In the genomic region with DNA sequence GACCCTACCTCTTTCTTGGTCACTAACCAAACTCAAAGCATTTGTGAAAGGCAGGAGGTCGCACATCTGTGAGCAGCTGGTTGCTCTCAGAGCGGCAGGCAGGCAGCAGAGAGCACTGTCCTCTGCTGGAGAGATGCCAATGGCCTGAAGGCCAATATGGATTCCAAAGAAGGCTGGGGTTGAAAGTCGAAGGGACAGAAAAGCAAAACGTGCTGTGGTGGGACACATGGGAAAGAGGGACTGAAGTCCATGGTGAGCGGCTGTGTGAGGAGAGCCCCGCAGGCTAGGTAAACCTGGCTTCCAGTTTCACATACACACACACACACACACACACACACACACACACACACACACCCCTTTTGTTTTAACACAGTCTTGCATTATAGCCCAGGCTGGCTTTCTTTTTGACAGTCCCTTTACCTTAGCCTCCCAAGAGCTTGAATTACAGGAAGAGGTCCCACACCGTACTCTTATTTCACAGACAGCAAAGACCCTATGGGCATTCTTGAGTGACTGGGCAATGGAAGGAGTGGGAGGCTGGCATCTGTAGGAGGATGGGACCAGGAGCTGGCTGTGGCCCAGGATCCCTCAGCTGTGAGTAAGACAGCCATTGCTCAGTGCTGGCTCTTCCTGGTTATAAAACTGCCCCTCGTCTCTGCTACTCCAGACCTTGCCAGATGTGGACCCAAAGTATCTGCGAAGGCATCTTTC, we compare ENCODE assay signal across 10 mouse cellular contexts. TPM values are rescaled to one million over a fixed set of nuclear protein-coding genes. Genes with fewer than 3 reads are reported as not detected.
DNase-seq lines count a peak whose midpoint lies in the region; ATAC-seq and TF ChIP-seq lines count a peak whose summit lies in the region.
"Had no signal": no experiment of that assay in that cellular context is flagged by ENCODE, and none has a peak within 500 bp of the region (broad histone marks: within the 10 kb centered on the region; RNA-seq: fewer than 3 reads in every experiment).

No protein-coding gene starts in this region.

- H3K4me1 ChIP-seq in embryonic facial prominence, embryonic 14.5 days (ENCODE audit: control insufficient read depth, insufficient read depth, low read length) = peaks cover 15% of the 10 kb centered on the region

- H3K27ac ChIP-seq in layer of hippocampus, adult 2 months = peak overlapping the region; percentile 65; the same call in 1 of the 2 replicates
- no peak overlapping the region; the same call in 1 of the 2 replicates for H3K27ac ChIP-seq in embryonic facial prominence, embryonic 14.5 days (replicated peaks; ENCODE audit: low read depth, low read length)

- no peaks in the 10 kb centered on the region for H3K9me3 ChIP-seq in embryonic facial prominence, embryonic 14.5 days (ENCODE audit: control insufficient read depth, low read length)

- 51% methylated on average over 8 of the region's 9 CpGs for WGBS in embryonic facial prominence, embryonic 14.5 days

- no peak overlapping the region for H3K4me3 ChIP-seq in layer of hippocampus, adult 2 months
- no peak overlapping the region for H3K4me3 ChIP-seq in embryonic facial prominence, embryonic 14.5 days (ENCODE audit: low read depth, low read length)

- H3K9ac ChIP-seq in embryonic facial prominence, embryonic 14.5 days (ENCODE audit: low read depth, low read length) = no peak overlapping the region

- ATAC-seq in embryonic facial prominence, embryonic 14.5 days (ENCODE audit: low read depth) = no peak
- ATAC-seq in megakaryocyte-erythroid progenitor cell, adult 5-6 weeks (replicated peaks; ENCODE audit: low FRiP score, low TSS enrichment, poor library complexity, severe bottlenecking) = no peak
- ATAC-seq in megakaryocyte progenitor cell, adult 5-6 weeks (replicated peaks; ENCODE audit: poor library complexity) = no peak

- no peak for TF ChIP-seq CTCF in layer of hippocampus, adult 2 months (conservative IDR thresholded peaks at IDR 0.05)

- no peaks in the 10 kb centered on the region for H3K27me3 ChIP-seq in embryonic facial prominence, embryonic 14.5 days (replicated peaks; ENCODE audit: control insufficient read depth, insufficient read depth, low read length)

- peak; percentile 60 for DNase-seq in adrenal gland, postnatal 10 days
- DNase-seq in adrenal gland, postnatal 4 days (ENCODE audit: low spot score in 2 of 2) = no peak
- DNase-seq in layer of hippocampus, adult 2 months (ENCODE audit: low spot score in 2 of 2) = no peak
- DNase-seq in layer of hippocampus, postnatal 36 days = no peak
- peak; percentile 39 for DNase-seq in embryonic facial prominence, embryonic 14.5 days (ENCODE audit: low spot score)
- DNase-seq in kidney, postnatal 4 days = peak; percentile 62 to 77
- DNase-seq: layer of hippocampus, adult 9-11 months; right cerebral cortex, postnatal 4 days had no signal

- no peaks in the 10 kb centered on the region for H3K36me3 ChIP-seq in embryonic facial prominence, embryonic 14.5 days (ENCODE audit: control insufficient read depth, insufficient read depth, low read length)

- no peak overlapping the region for H3K4me2 ChIP-seq in embryonic facial prominence, embryonic 14.5 days (ENCODE audit: low read depth, low read length)

RNA-seq across cellular contexts. Expression of a gene that starts 45.9 kb away (rescaled TPM):
- 1 to 10 TPM; 6.6 to 9.0 TPM for total RNA-seq in adrenal gland, postnatal 10 days (2021)
- total RNA-seq in adrenal gland, postnatal 4 days (2021) = 10 to 100 TPM; 11.7 to 12.1 TPM
- total RNA-seq in layer of hippocampus, adult 2 months (2021) = 10 to 100 TPM; 74.3 to 76.8 TPM
- 10 to 100 TPM; 74.6 to 75.2 TPM for total RNA-seq in layer of hippocampus, postnatal 36 days (2021)
- polyA plus RNA-seq in embryonic facial prominence, embryonic 14.5 days (2014; fragmentation: Nextera tagmentation; extraction: Ambion mirVana) = 2.8 and 3.1 TPM in 2 replicates
- not detected in 2 replicates for total RNA-seq in megakaryocyte-erythroid progenitor cell, adult 5-6 weeks (2014; fragmentation: Nextera tagmentation)
- total RNA-seq in megakaryocyte-erythroid progenitor cell, adult 5-6 weeks (2017) = not detected in 2 replicates
- not detected in 2 replicates for total RNA-seq in megakaryocyte progenitor cell, adult 5-6 weeks (2015)
- not detected in 2 replicates for total RNA-seq in megakaryocyte progenitor cell, adult 5-6 weeks (2017)

Comparison
In these comparisons a context has a peak if more than half of its experiments do, and no peak if none do; other contexts are left out.
1. DNase-seq: peak in adrenal gland, postnatal 10 days (single experiment), embryonic facial prominence, embryonic 14.5 days (single experiment) and kidney, postnatal 4 days (2 of 2); none in adrenal gland, postnatal 4 days (0 of 2), layer of hippocampus, adult 2 months (0 of 2) and layer of hippocampus, postnatal 36 days (0 of 2).
2. RNA of a gene that starts 45.9 kb away (total RNA-seq): 74.3 to 76.8 TPM in layer of hippocampus, adult 2 months, 74.6 to 75.2 TPM in layer of hippocampus, postnatal 36 days, 11.7 to 12.1 TPM in adrenal gland, postnatal 4 days and 6.6 to 9.0 TPM in adrenal gland, postnatal 10 days; not detected in megakaryocyte-erythroid progenitor cell, adult 5-6 weeks and not detected in megakaryocyte progenitor cell, adult 5-6 weeks; every median in the first group is over 4 times any median in the second.